Mouse (Mus musculus): ENCODE data around the gene Slpi. TPM values are rescaled to one million over a fixed set of nuclear protein-coding genes. Genes with fewer than 3 reads are reported as not detected.

Slpi gene
- polyA plus RNA-seq, 1 experiment: 9.4 TPM

- Histone ChIP-seq H3K36me3 (ENCODE audit: control insufficient read depth, insufficient read depth) (no peaks in the 10 kb centered on the region), H3ac (ENCODE audit: control insufficient read depth, insufficient read length) (no peak overlapping the region), H3K4me2 (ENCODE audit: low read depth) (no peak overlapping the region), H3K27me3 (ENCODE audit: control insufficient read depth, insufficient read depth, insufficient read length) (no peaks in the 10 kb centered on the region), H3K79me2 (ENCODE audit: control insufficient read depth, insufficient read depth) (no peaks in the 10 kb centered on the region), H3K4me3 (no peak overlapping the region)
- TF ChIP-seq TCF3 (IDR thresholded peaks at IDR 0.05; ENCODE audit: insufficient read length, low read depth): no peak
- no peak for TF ChIP-seq TCF12 (IDR thresholded peaks at IDR 0.05; ENCODE audit: insufficient read depth, poor library complexity, severe bottlenecking)
- no peak for TF ChIP-seq CEBPB (IDR thresholded peaks at IDR 0.05; ENCODE audit: insufficient read depth, poor library complexity, severe bottlenecking)
- no peak for TF ChIP-seq USF1 (IDR thresholded peaks at IDR 0.05; ENCODE audit: low read depth)
- TF ChIP-seq POLR2AphosphoS2 (IDR thresholded peaks at IDR 0.05; ENCODE audit: insufficient read length, low read depth): no peak
- no peak for TF ChIP-seq MAX (IDR thresholded peaks at IDR 0.05; ENCODE audit: low read depth)
These were observed 5.9 kb downstream of the Slpi start for GRCm38 (mm10) chr2:164382971-164383370.

DNA sequence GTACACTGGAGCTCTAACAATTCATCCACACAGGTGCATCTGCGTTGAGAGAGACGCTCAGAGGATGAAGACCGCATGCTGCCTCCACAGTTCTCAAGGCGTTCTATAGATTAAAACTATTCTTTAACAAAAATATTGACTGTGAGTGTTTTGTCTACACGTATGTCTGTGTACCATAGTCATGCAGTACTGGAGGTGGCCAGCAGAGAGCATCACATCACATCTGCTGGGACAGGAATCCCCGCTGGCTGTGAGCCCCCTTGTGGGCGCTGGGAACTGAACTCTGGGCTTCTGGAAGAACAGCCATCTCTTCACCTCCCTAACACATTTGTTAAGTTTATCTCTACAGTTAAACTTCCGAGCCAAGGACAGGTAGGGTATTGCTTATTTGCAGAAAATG is 7.2 kb downstream of the Slpi start:
- Histone ChIP-seq H3K27me3 (ENCODE audit: control insufficient read depth, insufficient read depth, insufficient read length) (no peaks in the 10 kb centered on the region), H3K4me3 (no peak overlapping the region), H3K36me3 (ENCODE audit: control insufficient read depth, insufficient read depth) (no peaks in the 10 kb centered on the region), H3K4me2 (ENCODE audit: low read depth) (no peak overlapping the region), H3ac (ENCODE audit: control insufficient read depth, insufficient read length) (no peak overlapping the region), H3K79me2 (ENCODE audit: control insufficient read depth, insufficient read depth) (no peaks in the 10 kb centered on the region)
- TF ChIP-seq MYOD1 (IDR thresholded peaks at IDR 0.05; ENCODE audit: control insufficient read depth in 1 of 3, insufficient read length in 2 of 3, low read depth in 2 of 3) (no peak), POLR2A (IDR thresholded peaks at IDR 0.05; ENCODE audit: insufficient read length, low read depth) (no peak), SRF (IDR thresholded peaks at IDR 0.05; ENCODE audit: control insufficient read depth, insufficient read length, low read depth) (no peak)

DNA sequence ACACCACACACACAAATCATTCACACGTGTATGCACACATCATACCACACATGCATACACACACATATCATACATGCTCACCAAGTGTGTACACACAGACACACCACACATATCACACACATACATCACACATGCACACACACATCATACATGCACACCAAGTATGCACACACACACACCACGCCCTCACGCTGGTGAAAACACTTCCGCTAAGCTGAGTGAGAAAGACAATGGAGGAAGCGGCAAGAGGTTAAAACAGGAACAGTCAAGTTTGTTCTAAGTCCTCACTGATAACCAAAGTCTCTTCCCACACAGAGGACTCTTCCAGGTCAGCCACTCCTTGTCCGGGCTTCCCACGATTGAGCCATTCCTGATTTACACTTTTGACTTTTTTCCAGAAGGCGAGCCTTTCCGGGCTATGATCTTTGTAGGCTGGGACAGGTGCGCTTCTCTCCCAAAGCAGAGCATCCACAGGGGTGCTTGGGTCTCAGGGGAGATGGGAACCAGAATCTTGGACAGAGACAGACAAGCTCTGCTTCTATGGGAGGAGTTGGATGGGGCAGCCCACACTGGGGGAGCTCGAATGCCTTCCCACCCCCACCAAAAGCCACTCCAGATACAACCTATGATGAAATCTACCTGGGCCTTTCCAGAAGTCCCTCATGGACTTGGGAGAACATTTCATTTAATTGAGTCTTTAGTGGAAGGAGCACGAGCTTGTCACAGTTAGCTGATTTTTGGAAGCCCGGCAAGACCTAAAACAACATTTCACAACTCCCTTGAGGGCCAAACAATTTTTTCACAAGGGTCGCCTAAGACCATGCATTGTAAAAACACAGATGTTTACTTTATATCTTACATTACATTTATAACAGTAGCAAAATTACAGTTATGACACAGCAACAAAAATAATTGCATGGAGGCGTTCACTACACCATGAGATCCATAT is 11.1 kb downstream of the Slpi start:
- Histone ChIP-seq H3K4me2 (ENCODE audit: low read depth) (peak overlapping the region; percentile 26), H3K27me3 (ENCODE audit: control insufficient read depth, insufficient read depth, insufficient read length) (no peaks in the 10 kb centered on the region), H3K4me3 (no peak overlapping the region), H3K79me2 (ENCODE audit: control insufficient read depth, insufficient read depth) (no peaks in the 10 kb centered on the region), H3K36me3 (ENCODE audit: control insufficient read depth, insufficient read depth) (no peaks in the 10 kb centered on the region), H3ac (ENCODE audit: control insufficient read depth, insufficient read length) (no peak overlapping the region)
- TF ChIP-seq SRF (IDR thresholded peaks at IDR 0.05; ENCODE audit: control insufficient read depth, insufficient read length, low read depth) (no peak), REST (IDR thresholded peaks at IDR 0.05; ENCODE audit: insufficient read depth, insufficient read length) (no peak), USF1 (IDR thresholded peaks at IDR 0.05; ENCODE audit: low read depth) (no peak), MYOD1 (IDR thresholded peaks at IDR 0.05; ENCODE audit: control insufficient read depth in 1 of 3, insufficient read length in 2 of 3, low read depth in 2 of 3) (no peak), CEBPB (IDR thresholded peaks at IDR 0.05; ENCODE audit: insufficient read depth, poor library complexity, severe bottlenecking) (no peak), MAX (IDR thresholded peaks at IDR 0.05; ENCODE audit: low read depth) (no peak), POLR2A (IDR thresholded peaks at IDR 0.05; ENCODE audit: insufficient read length, low read depth) (no peak), TCF3 (IDR thresholded peaks at IDR 0.05; ENCODE audit: insufficient read length, low read depth) (no peak), E2F4 (IDR thresholded peaks at IDR 0.05; ENCODE audit: insufficient read depth) (no peak), POLR2AphosphoS2 (IDR thresholded peaks at IDR 0.05; ENCODE audit: insufficient read length, low read depth) (no peak), TCF12 (IDR thresholded peaks at IDR 0.05; ENCODE audit: insufficient read depth, poor library complexity, severe bottlenecking) (no peak), MYOG (IDR thresholded peaks at IDR 0.05; ENCODE audit: control insufficient read depth in 1 of 3, insufficient read depth in 1 of 3, insufficient read length in 2 of 3, low read depth in 2 of 3) (no peak)

DNA sequence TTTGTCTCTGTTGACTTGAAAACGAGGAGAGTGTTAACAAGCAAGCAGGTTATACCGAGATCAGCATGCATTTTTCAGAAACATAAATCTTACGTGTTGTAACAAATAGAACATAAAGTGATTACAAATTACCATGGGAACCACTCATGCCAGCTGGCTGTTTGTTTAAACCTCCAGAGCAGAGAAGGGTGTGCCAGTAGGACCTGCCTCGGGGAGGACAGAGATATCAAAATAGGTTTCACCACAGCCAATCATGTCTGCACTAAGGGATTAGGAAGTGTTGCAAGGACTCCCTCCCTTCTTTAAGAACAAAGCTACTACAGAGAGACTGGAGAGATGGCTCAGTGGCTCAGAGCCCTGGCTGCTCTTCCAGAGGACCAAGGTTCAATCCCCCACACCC is 15.7 kb downstream of the Slpi start:
- Histone ChIP-seq H3K27me3 (ENCODE audit: control insufficient read depth, insufficient read depth, insufficient read length) (no peaks in the 10 kb centered on the region), H3K4me2 (ENCODE audit: low read depth) (no peak overlapping the region), H3ac (ENCODE audit: control insufficient read depth, insufficient read length) (no peak overlapping the region), H3K4me3 (no peak overlapping the region), H3K36me3 (ENCODE audit: control insufficient read depth, insufficient read depth) (no peaks in the 10 kb centered on the region), H3K79me2 (ENCODE audit: control insufficient read depth, insufficient read depth) (no peaks in the 10 kb centered on the region)
- no peak for TF ChIP-seq USF1 (IDR thresholded peaks at IDR 0.05; ENCODE audit: low read depth)
- TF ChIP-seq REST (IDR thresholded peaks at IDR 0.05; ENCODE audit: insufficient read depth, insufficient read length): no peak
- TF ChIP-seq MYOD1 (IDR thresholded peaks at IDR 0.05; ENCODE audit: control insufficient read depth in 1 of 3, insufficient read length in 2 of 3, low read depth in 2 of 3): no peak
- no peak for TF ChIP-seq TCF3 (IDR thresholded peaks at IDR 0.05; ENCODE audit: insufficient read length, low read depth)
- no peak for TF ChIP-seq E2F4 (IDR thresholded peaks at IDR 0.05; ENCODE audit: insufficient read depth)
- TF ChIP-seq MYOG (IDR thresholded peaks at IDR 0.05; ENCODE audit: control insufficient read depth in 1 of 3, insufficient read depth in 1 of 3, insufficient read length in 2 of 3, low read depth in 2 of 3): no peak
- no peak for TF ChIP-seq TCF12 (IDR thresholded peaks at IDR 0.05; ENCODE audit: insufficient read depth, poor library complexity, severe bottlenecking)
- no peak for TF ChIP-seq SRF (IDR thresholded peaks at IDR 0.05; ENCODE audit: control insufficient read depth, insufficient read length, low read depth)
- no peak for TF ChIP-seq CEBPB (IDR thresholded peaks at IDR 0.05; ENCODE audit: insufficient read depth, poor library complexity, severe bottlenecking)
- no peak for TF ChIP-seq MAX (IDR thresholded peaks at IDR 0.05; ENCODE audit: low read depth)
- no peak for TF ChIP-seq POLR2AphosphoS2 (IDR thresholded peaks at IDR 0.05; ENCODE audit: insufficient read length, low read depth)
- TF ChIP-seq POLR2A (IDR thresholded peaks at IDR 0.05; ENCODE audit: insufficient read length, low read depth): no peak
